Comparison of ENCODE assay signal across 18 mouse cellular contexts in genomic region chr6:127463273-127464001, GRCm38 (mm10). TPM values are rescaled to one million over a fixed set of nuclear protein-coding genes. Genes with fewer than 3 reads are reported as not detected.
DNase-seq lines count a peak whose midpoint lies in the region; ATAC-seq and TF ChIP-seq lines count a peak whose summit lies in the region.
"Had no signal": no experiment of that assay in that cellular context is flagged by ENCODE, and none has a peak within 500 bp of the region (broad histone marks: within the 10 kb centered on the region; RNA-seq: fewer than 3 reads in every experiment).

No protein-coding gene starts in this region.

- DNase-seq in hindbrain, embryonic 10.5 days (ENCODE audit: low spot score) = peak; percentile 33
- DNase-seq in hindbrain, postnatal 0 days (ENCODE audit: low spot score) = no peak
- DNase-seq in urinary bladder, postnatal 14 days (ENCODE audit: low spot score) = peak; percentile 20
- no peak for DNase-seq in urinary bladder, adult 2 months (ENCODE audit: low spot score)
- no peak for DNase-seq in gastrocnemius, adult 18-20 months (ENCODE audit: low spot score)
- no peak for DNase-seq in gastrocnemius, postnatal 4 days (ENCODE audit: low spot score in 2 of 2)
- DNase-seq: adrenal gland, adult 2 months; cerebellum, postnatal 25 days; heart, postnatal 4 days; lung, embryonic 14.5 days; lung, postnatal 4 days; thymus, adult 18-20 months had no signal

- H3K27me3 ChIP-seq in hindbrain, embryonic 10.5 days (ENCODE audit: insufficient read depth, poor library complexity, severe bottlenecking) = no peaks in the 10 kb centered on the region
- no peaks in the 10 kb centered on the region for H3K27me3 ChIP-seq in hindbrain, postnatal 0 days (ENCODE audit: insufficient read depth, low read length)
- no peaks in the 10 kb centered on the region for H3K27me3 ChIP-seq in midbrain, embryonic 13.5 days
- H3K27me3 ChIP-seq: CH12.LX; embryonic facial prominence, embryonic 13.5 days; kidney, embryonic 15.5 days had no signal

- H3K4me1 ChIP-seq in hindbrain, embryonic 10.5 days (replicated peaks) = peaks cover 30% of the 10 kb centered on the region
- peaks cover 6% of the 10 kb centered on the region; the same call in 1 of the 2 replicates for H3K4me1 ChIP-seq in hindbrain, postnatal 0 days (ENCODE audit: insufficient read depth, low read length)
- peaks cover 37% of the 10 kb centered on the region for H3K4me1 ChIP-seq in midbrain, embryonic 13.5 days (replicated peaks)

- no peak for ATAC-seq in hindbrain, postnatal 0 days
- peak; percentile 54 for ATAC-seq in midbrain, embryonic 13.5 days
- ATAC-seq: inflammation-experienced regulatory T-cells, adult 6 months had no signal

- no peak overlapping the region for H3K9ac ChIP-seq in hindbrain, postnatal 0 days (replicated peaks; ENCODE audit: low read length)
- H3K9ac ChIP-seq in midbrain, embryonic 13.5 days (replicated peaks) = no peak overlapping the region; the same call in 1 of the 2 replicates
- H3K9ac ChIP-seq: embryonic facial prominence, embryonic 13.5 days; kidney, embryonic 15.5 days; lung, embryonic 14.5 days had no signal

- H3K9me3 ChIP-seq in hindbrain, embryonic 10.5 days = no peaks in the 10 kb centered on the region
- H3K9me3 ChIP-seq in hindbrain, postnatal 0 days (ENCODE audit: low read length) = no peaks in the 10 kb centered on the region
- H3K9me3 ChIP-seq in midbrain, embryonic 13.5 days = no peaks in the 10 kb centered on the region
- H3K9me3 ChIP-seq: embryonic facial prominence, embryonic 13.5 days; kidney, embryonic 15.5 days had no signal

- H3K4me3 ChIP-seq in hindbrain, embryonic 10.5 days = no peak overlapping the region
- no peak overlapping the region for H3K4me3 ChIP-seq in hindbrain, postnatal 0 days (ENCODE audit: low read length)
- no peak overlapping the region for H3K4me3 ChIP-seq in midbrain, embryonic 13.5 days (replicated peaks)
- H3K4me3 ChIP-seq: embryonic facial prominence, embryonic 13.5 days; kidney, embryonic 15.5 days had no signal

- TF ChIP-seq CTCF in hindbrain, postnatal 0 days (IDR thresholded peaks at IDR 0.05; ENCODE audit: low read depth) = no peak

- WGBS in hindbrain, embryonic 10.5 days = 64% methylated on average over 21 of the region's 21 CpGs
- WGBS in hindbrain, postnatal 0 days = 60% methylated on average over 21 of the region's 21 CpGs
- WGBS in midbrain, embryonic 13.5 days = 58% methylated on average over 21 of the region's 21 CpGs

- no peaks in the 10 kb centered on the region for H3K36me3 ChIP-seq in hindbrain, embryonic 10.5 days
- no peaks in the 10 kb centered on the region for H3K36me3 ChIP-seq in hindbrain, postnatal 0 days (ENCODE audit: insufficient read depth, low read length)
- H3K36me3 ChIP-seq in midbrain, embryonic 13.5 days = peaks cover 12% of the 10 kb centered on the region; the same call in 1 of the 2 replicates
- H3K36me3 ChIP-seq: kidney, embryonic 15.5 days had no signal

- no peak overlapping the region for H3K4me2 ChIP-seq in hindbrain, postnatal 0 days (ENCODE audit: low read depth, low read length)
- H3K4me2 ChIP-seq in midbrain, embryonic 13.5 days (replicated peaks) = no peak overlapping the region
- H3K4me2 ChIP-seq: embryonic facial prominence, embryonic 13.5 days; kidney, embryonic 15.5 days; liver, embryonic 11.5 days; lung, embryonic 14.5 days had no signal

- peak overlapping the region; percentile 66 for H3K27ac ChIP-seq in hindbrain, embryonic 10.5 days
- H3K27ac ChIP-seq in hindbrain, postnatal 0 days = no peak overlapping the region
- H3K27ac ChIP-seq in midbrain, embryonic 13.5 days = peak overlapping the region; percentile 25; the same call in 1 of the 2 replicates
- H3K27ac ChIP-seq: embryonic facial prominence, embryonic 13.5 days; kidney, embryonic 15.5 days had no signal

RNA-seq across cellular contexts. Expression of gene Parp11, which starts 16.8 kb away (rescaled TPM):
- polyA plus RNA-seq in hindbrain, embryonic 10.5 days (2016; fragmentation: Nextera tagmentation; extraction: Ambion mirVana) = 35.7 and 43.6 TPM in 2 replicates
- total RNA-seq in hindbrain, postnatal 0 days (2014; rRNA removed) = 38.9 and 39.6 TPM in 2 replicates
- 43.0 and 43.9 TPM in 2 replicates for polyA plus RNA-seq in hindbrain, postnatal 0 days (2015; fragmentation: Nextera tagmentation; extraction: Ambion mirVana)
- 15.3 and 19.4 TPM in 2 replicates for polyA plus RNA-seq in urinary bladder, adult 2 months (2012; rRNA removed)
- polyA plus RNA-seq in midbrain, embryonic 13.5 days (2015; fragmentation: Nextera tagmentation; extraction: Ambion mirVana) = 90.4 and 91.7 TPM in 2 replicates
- 1 to 10 TPM; 2.4 to 3.0 TPM for total RNA-seq in gastrocnemius, adult 18-20 months (2021)
- total RNA-seq in gastrocnemius, postnatal 4 days (2021) = 10 to 100 TPM; 13.6 to 14.6 TPM

Comparison
In these comparisons a context has a peak if more than half of its experiments do, and no peak if none do; other contexts are left out.
1. DNase-seq: peak in hindbrain, embryonic 10.5 days (single experiment) and urinary bladder, postnatal 14 days (single experiment); none in hindbrain, postnatal 0 days (single experiment), urinary bladder, adult 2 months (single experiment), gastrocnemius, adult 18-20 months (single experiment) and gastrocnemius, postnatal 4 days (0 of 2).